Mouse (Mus musculus): ENCODE data around the gene Fhl4. TPM values are rescaled to one million over a fixed set of nuclear protein-coding genes. Genes with fewer than 3 reads are reported as not detected.

The Fhl4 gene
- polyA plus RNA-seq (2012; ENCODE audit: insufficient read depth, insufficient read length, missing spikeins) = not detected in 2 replicates

GRCm38 (mm10) chr10:85102247-85103084, at the start of gene Fhl4, which contains the start of gene Tmem263:
Fhl4 (minus strand) TSS chr10:85102495.
Tmem263 (plus strand) TSS chr10:85102627.
- peak within 1 kb of the TSS; percentile 82 for H3K27ac ChIP-seq (replicated peaks; ENCODE audit: low read depth, low read length)

DNA sequence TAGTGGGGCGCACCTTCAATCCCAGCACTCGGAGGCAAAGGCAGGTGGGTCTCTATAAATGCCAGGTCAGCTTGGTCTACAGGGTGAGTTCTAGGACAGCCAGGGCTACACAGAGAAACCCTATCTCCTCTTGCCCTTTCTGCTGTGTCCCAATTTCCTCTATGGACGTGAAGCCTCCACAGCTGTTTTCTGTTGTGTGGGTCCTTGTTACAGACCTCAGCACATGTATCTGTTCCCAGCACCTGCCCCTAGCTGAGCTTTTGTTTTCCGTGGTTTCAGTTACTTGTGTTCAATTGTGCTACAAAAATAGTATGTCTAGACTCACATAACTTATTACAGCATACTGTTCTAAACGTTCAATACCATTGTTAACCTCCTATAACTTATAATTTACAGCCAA, 46.9 kb upstream of the Fhl4 start:
- Histone ChIP-seq H3K4me3 (ENCODE audit: insufficient read depth, low read depth, low read length) (no peak overlapping the region), H3K27ac (replicated peaks; ENCODE audit: low read depth, low read length) (no peak overlapping the region), H3K4me1 (ENCODE audit: control insufficient read depth, insufficient read depth, insufficient read length, low read length) (no peaks in the 10 kb centered on the region)

More at GRCm38 (mm10) chr10:85102247-85103084, at the start of gene Fhl4, which contains the start of gene Tmem263:
- H3K4me3 ChIP-seq (ENCODE audit: insufficient read depth, low read depth, low read length) = peak within 1 kb of the TSS; percentile 99
- H3K4me1 ChIP-seq (ENCODE audit: control insufficient read depth, insufficient read depth, insufficient read length, low read length) = no peaks in the 10 kb centered on the region

DNA sequence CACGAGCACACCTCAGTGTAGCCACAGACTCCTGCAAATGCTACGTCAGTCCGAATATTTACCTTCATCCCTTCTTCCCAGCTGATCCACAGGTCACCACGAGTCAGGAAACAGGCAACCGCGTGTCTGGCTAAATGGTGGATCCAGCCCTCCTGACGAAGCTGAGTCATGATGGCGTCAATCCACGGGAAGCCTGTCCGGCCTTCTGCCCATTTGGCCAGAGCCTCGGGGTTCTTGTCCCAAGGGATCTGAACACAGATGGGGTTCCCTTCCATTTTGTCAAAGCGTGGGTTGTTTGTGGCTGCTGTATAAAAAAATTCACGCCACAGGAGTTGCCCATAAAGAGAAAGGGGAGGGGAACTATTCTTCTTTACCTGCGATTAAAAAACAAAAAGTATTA, 44.0 kb upstream of the Fhl4 start:
- Histone ChIP-seq H3K4me3 (ENCODE audit: insufficient read depth, low read depth, low read length) (no peak overlapping the region), H3K27ac (replicated peaks; ENCODE audit: low read depth, low read length) (no peak overlapping the region), H3K4me1 (ENCODE audit: control insufficient read depth, insufficient read depth, insufficient read length, low read length) (no peaks in the 10 kb centered on the region)

DNA sequence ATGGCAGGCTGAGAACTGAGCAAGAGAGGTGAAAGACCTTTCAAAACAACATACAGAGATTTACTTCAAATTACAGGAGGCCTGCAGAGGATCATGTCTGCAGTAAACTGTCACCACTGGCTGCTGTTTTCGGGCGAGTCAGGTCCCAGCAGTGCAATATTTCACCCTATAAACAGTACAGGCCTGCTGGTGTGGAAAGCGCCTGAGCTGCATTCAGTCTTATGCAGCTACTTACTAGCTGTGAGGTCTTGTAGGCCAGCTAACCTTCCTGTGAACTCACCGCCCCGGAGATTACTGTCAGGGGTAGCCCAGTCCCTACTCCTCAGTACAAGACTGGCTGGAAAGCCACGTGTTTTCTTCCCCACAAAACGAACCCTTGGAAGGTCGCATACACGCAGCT, 39.2 kb upstream of the Fhl4 start:
- Histone ChIP-seq H3K27ac (replicated peaks; ENCODE audit: low read depth, low read length) (no peak overlapping the region), H3K4me1 (ENCODE audit: control insufficient read depth, insufficient read depth, insufficient read length, low read length) (no peaks in the 10 kb centered on the region), H3K4me3 (ENCODE audit: insufficient read depth, low read depth, low read length) (no peak overlapping the region)

DNA sequence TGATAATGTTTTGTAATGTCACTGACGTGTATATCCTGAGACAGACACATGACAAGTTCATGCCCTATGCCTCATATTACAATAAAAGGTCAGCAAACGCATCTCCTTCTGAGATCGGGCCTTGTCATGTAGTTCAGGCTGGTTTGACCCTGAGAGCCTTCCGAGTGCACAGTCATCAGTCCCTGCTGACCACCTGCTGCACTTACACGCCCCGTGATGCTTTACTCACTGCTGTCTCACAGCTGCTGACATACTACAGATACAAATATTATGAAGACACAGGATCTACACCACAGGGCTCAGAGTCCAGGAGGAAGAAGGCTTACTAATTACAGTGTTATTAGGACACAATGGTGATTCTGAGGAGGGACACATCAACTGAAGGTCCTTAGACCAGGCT, 34.3 kb upstream of the Fhl4 start:
- H3K27ac ChIP-seq (replicated peaks; ENCODE audit: low read depth, low read length) = no peak overlapping the region
- H3K4me1 ChIP-seq (ENCODE audit: control insufficient read depth, insufficient read depth, insufficient read length, low read length) = no peaks in the 10 kb centered on the region
- H3K4me3 ChIP-seq (ENCODE audit: insufficient read depth, low read depth, low read length) = no peak overlapping the region

GRCm38 (mm10) chr10:85128453-85128852, 26.2 kb upstream of the Fhl4 start:
- peaks cover 3% of the 10 kb centered on the region for H3K4me1 ChIP-seq (ENCODE audit: control insufficient read depth, insufficient read depth, insufficient read length, low read length)
- no peak overlapping the region for H3K27ac ChIP-seq (replicated peaks; ENCODE audit: low read depth, low read length)
- no peak overlapping the region for H3K4me3 ChIP-seq (ENCODE audit: insufficient read depth, low read depth, low read length)

GRCm38 (mm10) chr10:85127395-85128287, 25.3 kb upstream of the Fhl4 start, which contains the start of gene Mterf2:
Mterf2 (minus strand) TSS chr10:85128027.
- Histone ChIP-seq H3K4me3 (ENCODE audit: insufficient read depth, low read depth, low read length) (peak within 1 kb of the TSS; percentile 84), H3K4me1 (ENCODE audit: control insufficient read depth, insufficient read depth, insufficient read length, low read length) (peaks cover 3% of the 10 kb centered on the region), H3K27ac (replicated peaks; ENCODE audit: low read depth, low read length) (peak within 1 kb of the TSS; percentile 19; the same call in 1 of the 2 replicates)

GRCm38 (mm10) chr10:85125184-85125583, 22.9 kb upstream of the Fhl4 start:
- H3K4me1 ChIP-seq (ENCODE audit: control insufficient read depth, insufficient read depth, insufficient read length, low read length) = peaks cover 3% of the 10 kb centered on the region
- H3K27ac ChIP-seq (replicated peaks; ENCODE audit: low read depth, low read length) = no peak overlapping the region
- no peak overlapping the region for H3K4me3 ChIP-seq (ENCODE audit: insufficient read depth, low read depth, low read length)

DNA sequence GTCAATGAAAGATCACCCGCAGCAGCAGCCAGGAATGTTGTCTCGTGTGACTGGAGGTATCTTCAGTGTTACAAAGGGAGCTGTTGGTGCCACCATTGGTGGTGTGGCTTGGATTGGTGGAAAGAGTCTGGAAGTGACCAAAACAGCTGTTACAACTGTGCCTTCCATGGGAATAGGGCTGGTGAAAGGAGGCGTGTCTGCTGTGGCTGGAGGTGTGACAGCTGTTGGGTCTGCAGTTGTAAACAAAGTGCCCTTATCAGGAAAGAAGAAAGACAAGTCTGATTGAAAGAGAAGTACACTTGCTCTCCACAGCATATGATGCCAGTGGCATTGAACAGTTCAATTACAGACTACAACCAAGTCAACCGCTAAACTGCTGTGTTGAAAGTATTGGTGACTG, 12.1 kb upstream of the Fhl4 start:
- H3K4me1 ChIP-seq (ENCODE audit: control insufficient read depth, insufficient read depth, insufficient read length, low read length) = no peaks in the 10 kb centered on the region
- H3K4me3 ChIP-seq (ENCODE audit: insufficient read depth, low read depth, low read length) = no peak overlapping the region
- no peak overlapping the region for H3K27ac ChIP-seq (replicated peaks; ENCODE audit: low read depth, low read length)

GRCm38 (mm10) chr10:85103085-85103885, 990 bp upstream of the Fhl4 start:
- Histone ChIP-seq H3K27ac (replicated peaks; ENCODE audit: low read depth, low read length) (peak overlapping the region; percentile 51), H3K4me3 (ENCODE audit: insufficient read depth, low read depth, low read length) (peak overlapping the region; percentile 99), H3K4me1 (ENCODE audit: control insufficient read depth, insufficient read depth, insufficient read length, low read length) (no peaks in the 10 kb centered on the region)

DNA sequence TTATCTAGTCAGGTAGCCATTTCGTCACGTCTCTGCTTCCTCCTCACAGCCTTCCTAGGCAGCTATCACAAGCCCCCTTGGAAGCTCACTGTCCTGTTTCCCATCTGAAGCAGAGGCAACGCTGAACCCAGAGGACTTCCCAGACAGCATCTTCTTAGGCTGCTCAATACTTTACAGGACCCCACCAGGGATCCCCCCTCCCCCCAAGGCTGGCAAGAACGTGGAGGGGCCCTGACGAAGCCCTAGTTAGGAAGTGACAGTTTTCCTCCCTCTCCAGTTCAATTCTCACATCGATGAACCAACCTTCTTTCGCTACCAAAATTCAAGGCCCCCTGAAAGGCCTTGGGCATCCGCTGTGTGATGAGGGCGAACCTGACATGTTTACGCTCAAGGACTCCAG, 454 bp downstream of the Fhl4 start:
- peak overlapping the region; percentile 82 for H3K27ac ChIP-seq (replicated peaks; ENCODE audit: low read depth, low read length)
- peak overlapping the region; percentile 87 for H3K4me3 ChIP-seq (ENCODE audit: insufficient read depth, low read depth, low read length)

GRCm38 (mm10) chr10:85071605-85072152, 30.6 kb downstream of the Fhl4 start:
- H3K4me3 ChIP-seq (ENCODE audit: insufficient read depth, low read depth, low read length) = no peak overlapping the region
- no peaks in the 10 kb centered on the region for H3K4me1 ChIP-seq (ENCODE audit: control insufficient read depth, insufficient read depth, insufficient read length, low read length)
- H3K27ac ChIP-seq (replicated peaks; ENCODE audit: low read depth, low read length) = no peak overlapping the region

More for the DNA sequence above, 454 bp downstream of the Fhl4 start:
- H3K4me1 ChIP-seq (ENCODE audit: control insufficient read depth, insufficient read depth, insufficient read length, low read length) = no peaks in the 10 kb centered on the region

DNA sequence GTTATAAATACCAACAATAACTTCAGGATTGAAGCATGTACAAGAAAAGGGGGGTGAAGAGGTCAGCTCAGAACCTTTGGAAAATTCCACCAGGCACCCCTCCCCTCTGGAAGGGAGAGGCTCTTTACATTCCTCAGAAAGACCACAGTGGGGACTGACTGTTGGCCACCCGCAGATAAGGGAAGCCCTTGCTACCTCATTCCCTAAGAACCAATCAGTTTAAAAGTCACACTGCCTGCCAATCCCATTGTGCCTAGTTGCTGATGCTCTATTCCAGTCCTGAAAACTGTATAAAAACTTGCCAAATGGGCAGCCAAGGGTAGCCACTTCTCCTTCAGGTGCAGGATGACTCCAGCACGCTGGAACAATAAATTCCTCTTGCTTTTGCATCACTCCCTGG, 47.4 kb downstream of the Fhl4 start:
- no peaks in the 10 kb centered on the region for H3K4me1 ChIP-seq (ENCODE audit: control insufficient read depth, insufficient read depth, insufficient read length, low read length)
- no peak overlapping the region for H3K4me3 ChIP-seq (ENCODE audit: insufficient read depth, low read depth, low read length)
- no peak overlapping the region for H3K27ac ChIP-seq (replicated peaks; ENCODE audit: low read depth, low read length)

GRCm38 (mm10) chr10:85052451-85052850, 49.8 kb downstream of the Fhl4 start:
- no peak overlapping the region for H3K27ac ChIP-seq (replicated peaks; ENCODE audit: low read depth, low read length)
- H3K4me1 ChIP-seq (ENCODE audit: control insufficient read depth, insufficient read depth, insufficient read length, low read length) = no peaks in the 10 kb centered on the region
- H3K4me3 ChIP-seq (ENCODE audit: insufficient read depth, low read depth, low read length) = no peak overlapping the region

Data from brown adipose tissue, adult 24 weeks (tissue).